Mouse (Mus musculus): ENCODE measurements around the gene Arl3. TPM values are rescaled to one million over a fixed set of nuclear protein-coding genes. Genes with fewer than 3 reads are reported as not detected.

Gene Arl3
- total RNA-seq, 1 experiment from 2014 or later, result 26.3 TPM

- no peak for ATAC-seq (ENCODE audit: extremely low read depth, insufficient number of reproducible peaks, low FRiP score, poor library complexity, severe bottlenecking)
Observed at GRCm38 (mm10) chr19:46506372-46506717, 66.7 kb downstream of the Arl3 start.

- no peak for ATAC-seq (ENCODE audit: extremely low read depth, insufficient number of reproducible peaks, low FRiP score, poor library complexity, severe bottlenecking)
Observed at GRCm38 (mm10) chr19:46505646-46506371, 67.2 kb downstream of the Arl3 start.

GRCm38 (mm10) chr19:46504822-46505417 lies 68.1 kb downstream of the Arl3 start:
- no peak for ATAC-seq (ENCODE audit: extremely low read depth, insufficient number of reproducible peaks, low FRiP score, poor library complexity, severe bottlenecking)

GRCm38 (mm10) chr19:46504085-46504552 lies 68.9 kb downstream of the Arl3 start:
- ATAC-seq (ENCODE audit: extremely low read depth, insufficient number of reproducible peaks, low FRiP score, poor library complexity, severe bottlenecking), result peak; percentile 17; the same call in 1 of the 2 replicates

- ATAC-seq (ENCODE audit: extremely low read depth, insufficient number of reproducible peaks, low FRiP score, poor library complexity, severe bottlenecking), result peak; percentile 17
Observed at GRCm38 (mm10) chr19:46503351-46504084, 69.5 kb downstream of the Arl3 start.

GRCm38 (mm10) chr19:46502471-46503166 lies 70.4 kb downstream of the Arl3 start:
- peak; percentile 33; the same call in 1 of the 2 replicates for ATAC-seq (ENCODE audit: extremely low read depth, insufficient number of reproducible peaks, low FRiP score, poor library complexity, severe bottlenecking)

- no peak for ATAC-seq (ENCODE audit: extremely low read depth, insufficient number of reproducible peaks, low FRiP score, poor library complexity, severe bottlenecking)
Observed at GRCm38 (mm10) chr19:46502069-46502455, 70.9 kb downstream of the Arl3 start.

- ATAC-seq (ENCODE audit: extremely low read depth, insufficient number of reproducible peaks, low FRiP score, poor library complexity, severe bottlenecking), result no peak
Observed at GRCm38 (mm10) chr19:46501401-46502068, 71.5 kb downstream of the Arl3 start, which contains the start of gene Trim8. Gene Trim8 (plus strand): TSS chr19:46501702.

GRCm38 (mm10) chr19:46500581-46501341 lies 72.2 kb downstream of the Arl3 start:
- no peak for ATAC-seq (ENCODE audit: extremely low read depth, insufficient number of reproducible peaks, low FRiP score, poor library complexity, severe bottlenecking)

- ATAC-seq (ENCODE audit: extremely low read depth, insufficient number of reproducible peaks, low FRiP score, poor library complexity, severe bottlenecking), result peak; percentile 68
Observed at GRCm38 (mm10) chr19:46499836-46500580, 73.0 kb downstream of the Arl3 start.

- no peak for ATAC-seq (ENCODE audit: extremely low read depth, insufficient number of reproducible peaks, low FRiP score, poor library complexity, severe bottlenecking)
Observed at GRCm38 (mm10) chr19:46499539-46499835, 73.5 kb downstream of the Arl3 start.

- ATAC-seq (ENCODE audit: extremely low read depth, insufficient number of reproducible peaks, low FRiP score, poor library complexity, severe bottlenecking), result no peak
Observed at GRCm38 (mm10) chr19:46497230-46497629, 75.8 kb downstream of the Arl3 start.

- ATAC-seq (ENCODE audit: extremely low read depth, insufficient number of reproducible peaks, low FRiP score, poor library complexity, severe bottlenecking), result no peak
Observed at GRCm38 (mm10) chr19:46495136-46495535, 77.9 kb downstream of the Arl3 start.

GRCm38 (mm10) chr19:46490634-46491033 lies 82.4 kb downstream of the Arl3 start:
- ATAC-seq (ENCODE audit: extremely low read depth, insufficient number of reproducible peaks, low FRiP score, poor library complexity, severe bottlenecking), result no peak

GRCm38 (mm10) chr19:46489448-46489847 lies 83.5 kb downstream of the Arl3 start:
- ATAC-seq (ENCODE audit: extremely low read depth, insufficient number of reproducible peaks, low FRiP score, poor library complexity, severe bottlenecking), result no peak

- no peak; the same call in 1 of the 2 replicates for ATAC-seq (ENCODE audit: extremely low read depth, insufficient number of reproducible peaks, low FRiP score, poor library complexity, severe bottlenecking)
Observed at GRCm38 (mm10) chr19:46486709-46487108, 86.3 kb downstream of the Arl3 start.

GRCm38 (mm10) chr19:46485847-46486246 lies 87.2 kb downstream of the Arl3 start:
- ATAC-seq (ENCODE audit: extremely low read depth, insufficient number of reproducible peaks, low FRiP score, poor library complexity, severe bottlenecking), result no peak

- ATAC-seq (ENCODE audit: extremely low read depth, insufficient number of reproducible peaks, low FRiP score, poor library complexity, severe bottlenecking), result no peak
Observed at GRCm38 (mm10) chr19:46484518-46484917, 88.5 kb downstream of the Arl3 start.
